Mouse (Mus musculus) cerebellum, postnatal 14 days (tissue): ENCODE measurements at regions not wholly inside any gene's neighbourhood (a gene's known extent, or its start where the extent isn't known, plus 50 kb on each side); places are given as distances from the start of the nearest gene placed in this dataset.

Source experiments
- DNase-seq, 2 experiments: peaks; one replicate each; pipeline ENCODE4 v3.0.0; 2021; ENCODE audit warnings: mixed read lengths in 2 of 2

DNA sequence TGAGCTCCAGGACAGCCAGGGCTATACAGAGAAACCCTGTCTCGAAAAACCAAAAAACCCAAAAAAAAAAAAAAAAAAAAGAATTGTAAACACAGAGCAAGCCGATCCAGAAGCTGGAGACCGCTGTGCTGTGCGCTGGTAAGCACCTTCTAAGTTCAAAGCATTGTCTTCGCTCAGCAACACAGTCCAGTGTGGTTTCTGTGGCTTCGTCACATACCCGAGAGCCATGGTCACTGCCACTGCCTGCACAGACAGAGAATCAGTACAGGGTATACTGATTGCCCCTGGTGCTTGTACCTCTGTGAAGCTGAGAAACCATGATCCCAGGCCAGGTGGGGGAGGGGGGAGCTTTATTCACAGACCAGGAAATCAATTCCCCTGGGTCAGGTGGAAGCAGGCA lies 51.6 kb upstream of the Foxq1 start:
- no peak for DNase-seq

DNA sequence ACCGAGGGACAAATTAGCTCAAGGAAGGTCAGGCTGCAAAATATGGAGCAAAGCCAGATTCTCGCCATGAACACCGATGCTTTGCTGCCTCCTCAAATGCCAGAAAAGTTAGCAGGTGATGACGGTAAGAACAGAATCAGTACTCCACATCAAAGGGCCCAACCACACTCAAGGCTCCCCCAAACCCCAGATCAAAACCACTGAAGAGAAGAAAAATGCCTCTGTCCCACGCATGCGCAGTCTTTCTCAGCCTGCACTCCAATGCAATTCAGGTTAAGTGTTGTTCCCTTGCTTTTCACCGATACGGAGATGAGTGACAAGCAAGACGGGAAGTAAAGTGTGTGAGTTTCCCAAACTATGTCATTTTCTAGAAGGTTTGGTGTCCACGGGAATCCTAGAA lies 50.5 kb upstream of the Foxq1 start:
- no peak for DNase-seq
